Mouse (Mus musculus) megakaryocyte-erythroid progenitor cell, adult 5 weeks (primary cell): ENCODE data around the gene Upk1a. TPM values are rescaled to one million over a fixed set of nuclear protein-coding genes. Genes with fewer than 3 reads are reported as not detected.

Experiments used
- polyA plus RNA-seq: library from polyadenylated mRNA; stranded (reverse); fragments of >175 nt; gene quantifications from 2 replicates; pipeline ENCODE4 v1.2.3, GENCODE M21; 2012

The Upk1a gene
- 0.46 and 0.82 TPM in 2 replicates for polyA plus RNA-seq

GRCm38 (mm10) chr7:30612654-30613402 lies at the start of gene Upk1a:
Upk1a (minus strand) TSS chr7:30612847.

GRCm38 (mm10) chr7:30649591-30650540 lies 37.2 kb upstream of the Upk1a start, which contains the start of gene Rbm42:
Rbm42 (minus strand) TSS chr7:30650317.

GRCm38 (mm10) chr7:30635752-30636151 lies 23.1 kb upstream of the Upk1a start, which contains the start of gene Etv2:
Etv2 (minus strand) TSS chr7:30635852.

GRCm38 (mm10) chr7:30625530-30626384 lies 13.1 kb upstream of the Upk1a start, which contains the start of gene Cox6b1:
Cox6b1 (minus strand) TSS chr7:30626151.

GRCm38 (mm10) chr7:30598786-30599185 lies 13.9 kb downstream of the Upk1a start, which contains the start of gene Zbtb32:
Zbtb32 (minus strand) TSS chr7:30598909.

GRCm38 (mm10) chr7:30588676-30589434 lies 23.8 kb downstream of the Upk1a start, which contains the start of gene Kmt2b:
Kmt2b (minus strand) TSS chr7:30588726.

GRCm38 (mm10) chr7:30564970-30565571 lies 47.6 kb downstream of the Upk1a start, which contains the start of gene Igflr1:
Igflr1 (plus strand) TSS chr7:30565427.

GRCm38 (mm10) chr7:30563117-30563905 lies 49.3 kb downstream of the Upk1a start, which contains the start of the genes U2af1l4, Gm49396 and Psenen:
U2af1l4 (plus strand) TSS chr7:30563301.
Gm49396 (plus strand) TSS chr7:30563344.
Psenen (minus strand) TSS chr7:30563627.

GRCm38 (mm10) chr7:30559443-30559954 lies 53.1 kb downstream of the Upk1a start, which contains the start of gene Lin37:
Lin37 (minus strand) TSS chr7:30559838.

Other genes with a start within 250 kb of the Upk1a start
- 186 and 336 TPM in 2 replicates for gene Tyrobp, start 199.1 kb downstream of the Upk1a start, polyA plus RNA-seq
- 6.4 and 7.2 TPM in 2 replicates for gene Hcst, start 193.0 kb downstream of the Upk1a start, polyA plus RNA-seq
- 103 and 112 TPM in 2 replicates for gene Nfkbid, start 191.1 kb downstream of the Upk1a start, polyA plus RNA-seq
- 0.08 and 0.15 TPM in 2 replicates for gene Aplp1, start 167.3 kb downstream of the Upk1a start, polyA plus RNA-seq
- gene Kirrel2, start 155.2 kb downstream of the Upk1a start, polyA plus RNA-seq = 0.05 and 0.13 TPM in 2 replicates
- gene Nphs1, start 154.5 kb downstream of the Upk1a start, polyA plus RNA-seq = not detected in 2 replicates
- gene Prodh2, start 119.2 kb downstream of the Upk1a start, polyA plus RNA-seq = not detected in 2 replicates
- gene Arhgap33, start 77.8 kb downstream of the Upk1a start, polyA plus RNA-seq = 74.2 and 104 TPM in 2 replicates
- gene Hspb6, start 60.7 kb downstream of the Upk1a start, polyA plus RNA-seq = 6.5 and 7.0 TPM in 2 replicates
- gene Proser3, start 60.5 kb downstream of the Upk1a start, polyA plus RNA-seq = 20.5 and 24.2 TPM in 2 replicates
- gene Lin37, start 53.0 kb downstream of the Upk1a start, polyA plus RNA-seq = 64.1 and 77.3 TPM in 2 replicates
- gene U2af1l4, start 49.5 kb downstream of the Upk1a start, polyA plus RNA-seq = 86.2 and 92.8 TPM in 2 replicates
- gene Gm49396, start 49.5 kb downstream of the Upk1a start, polyA plus RNA-seq = 3.0 and 6.0 TPM in 2 replicates
- 48.5 and 51.9 TPM in 2 replicates for gene Psenen, start 49.2 kb downstream of the Upk1a start, polyA plus RNA-seq
- gene Igflr1, start 47.4 kb downstream of the Upk1a start, polyA plus RNA-seq = 8.8 and 9.3 TPM in 2 replicates
- 80.2 and 109 TPM in 2 replicates for gene Kmt2b, start 24.1 kb downstream of the Upk1a start, polyA plus RNA-seq
- gene Zbtb32, start 13.9 kb downstream of the Upk1a start, polyA plus RNA-seq = 0.64 TPM in 1 of 2 replicates, not detected in the other
- 70.6 and 81.6 TPM in 2 replicates for gene Cox6b1, start 13.3 kb upstream of the Upk1a start, polyA plus RNA-seq
- gene Etv2, start 23.0 kb upstream of the Upk1a start, polyA plus RNA-seq = 0.23 and 0.25 TPM in 2 replicates
- 287 and 309 TPM in 2 replicates for gene Rbm42, start 37.5 kb upstream of the Upk1a start, polyA plus RNA-seq
- gene Haus5, start 52.1 kb upstream of the Upk1a start, polyA plus RNA-seq = 39.5 and 49.7 TPM in 2 replicates
- gene Pmis2, start 58.8 kb upstream of the Upk1a start, polyA plus RNA-seq = not detected in 2 replicates
- not detected in 2 replicates for gene 2200002J24Rik, start 86.1 kb upstream of the Upk1a start, polyA plus RNA-seq
- 0.93 and 1.6 TPM in 2 replicates for gene Atp4a, start 99.4 kb upstream of the Upk1a start, polyA plus RNA-seq
- 48.5 and 64.1 TPM in 2 replicates for gene Tmem147, start 116.7 kb upstream of the Upk1a start, polyA plus RNA-seq
- gene Gapdhs, start 130.8 kb upstream of the Upk1a start, polyA plus RNA-seq = not detected in 2 replicates
- gene Sbsn, start 138.6 kb upstream of the Upk1a start, polyA plus RNA-seq = 1.7 and 3.2 TPM in 2 replicates
- gene Dmkn, start 150.9 kb upstream of the Upk1a start, polyA plus RNA-seq = 2.0 and 6.7 TPM in 2 replicates
- not detected in 2 replicates for gene Krtdap, start 175.0 kb upstream of the Upk1a start, polyA plus RNA-seq
- gene Ffar2, start 210.9 kb upstream of the Upk1a start, polyA plus RNA-seq = 11.4 and 19.2 TPM in 2 replicates
- not detected in 2 replicates for gene Ffar3, start 243.3 kb upstream of the Upk1a start, polyA plus RNA-seq
- gene Ffar1, start 248.7 kb upstream of the Upk1a start, polyA plus RNA-seq = 0.10 and 0.13 TPM in 2 replicates